Mouse (Mus musculus): ENCODE measurements around the gene Tldc1.

- TF ChIP-seq CTCF (IDR thresholded peaks at IDR 0.05; ENCODE audit: low read depth) (no peak), EP300 (IDR thresholded peaks at IDR 0.05; ENCODE audit: low read depth) (no peak)
Observed at GRCm38 (mm10) chr8:119715221-119715620, 63.0 kb downstream of the Tldc1 start.

Measured in liver, embryonic 14.5 days (tissue).